Mouse (Mus musculus): ENCODE measurements around the gene Id3.
A peak's percentile ranks its signal among the peaks of the same experiment; 100 is the strongest.
"Not testable (repeated sequence)": the region's sequence is repeated elsewhere in the genome, so short reads cannot be mapped to it uniquely, and the experiment has no call there.

The Id3 gene

GRCm38 (mm10) chr4:136143193-136143976 lies at the start of gene Id3:
TSS of gene Id3 (plus strand) at chr4:136143497.
- peak; percentile 71 to 79 for DNase-seq (ENCODE audit: low spot score in 2 of 2)

- peak; percentile 28 to 34 for DNase-seq (ENCODE audit: low spot score in 2 of 2)
Observed at GRCm38 (mm10) chr4:136094519-136095219, 48.6 kb upstream of the Id3 start.

GRCm38 (mm10) chr4:136095490-136096105 lies 47.7 kb upstream of the Id3 start:
- DNase-seq (ENCODE audit: low spot score in 2 of 2), result no peak

- no peak for DNase-seq (ENCODE audit: low spot score in 2 of 2)
Observed at GRCm38 (mm10) chr4:136096446-136097113, 46.7 kb upstream of the Id3 start.

- no peak for DNase-seq (ENCODE audit: low spot score in 2 of 2)
Observed at GRCm38 (mm10) chr4:136098446-136098845, 44.9 kb upstream of the Id3 start.

- no peak for DNase-seq (ENCODE audit: low spot score in 2 of 2)
Observed at GRCm38 (mm10) chr4:136100396-136101070, 42.8 kb upstream of the Id3 start.

- not testable (repeated sequence) for DNase-seq (ENCODE audit: low spot score in 2 of 2)
Observed at GRCm38 (mm10) chr4:136101753-136102152, 41.5 kb upstream of the Id3 start.

GRCm38 (mm10) chr4:136104590-136105337 lies 38.5 kb upstream of the Id3 start:
- peak in 1 of 2 experiments; percentile 38 for DNase-seq (ENCODE audit: low spot score in 2 of 2)

GRCm38 (mm10) chr4:136106880-136107301 lies 36.4 kb upstream of the Id3 start:
- no peak for DNase-seq (ENCODE audit: low spot score in 2 of 2)

GRCm38 (mm10) chr4:136109153-136109552 lies 34.1 kb upstream of the Id3 start:
- DNase-seq (ENCODE audit: low spot score in 2 of 2), result no peak

- no peak for DNase-seq (ENCODE audit: low spot score in 2 of 2)
Observed at GRCm38 (mm10) chr4:136109941-136110900, 33.1 kb upstream of the Id3 start.

GRCm38 (mm10) chr4:136112344-136112743 lies 31.0 kb upstream of the Id3 start:
- no peak for DNase-seq (ENCODE audit: low spot score in 2 of 2)

GRCm38 (mm10) chr4:136114747-136115146 lies 28.6 kb upstream of the Id3 start:
- DNase-seq (ENCODE audit: low spot score in 2 of 2), result no peak

GRCm38 (mm10) chr4:136117022-136117421 lies 26.3 kb upstream of the Id3 start:
- no peak for DNase-seq (ENCODE audit: low spot score in 2 of 2)

GRCm38 (mm10) chr4:136120041-136120440 lies 23.3 kb upstream of the Id3 start:
- DNase-seq (ENCODE audit: low spot score in 2 of 2), result no peak

- no peak for DNase-seq (ENCODE audit: low spot score in 2 of 2)
Observed at GRCm38 (mm10) chr4:136121158-136121557, 22.1 kb upstream of the Id3 start.

GRCm38 (mm10) chr4:136121844-136122468 lies 21.3 kb upstream of the Id3 start:
- DNase-seq (ENCODE audit: low spot score in 2 of 2), result no peak

- no peak for DNase-seq (ENCODE audit: low spot score in 2 of 2)
Observed at GRCm38 (mm10) chr4:136123111-136123791, 20.0 kb upstream of the Id3 start.

- no peak for DNase-seq (ENCODE audit: low spot score in 2 of 2)
Observed at GRCm38 (mm10) chr4:136123792-136124161, 19.5 kb upstream of the Id3 start.

Data from frontal cortex, postnatal 14 days (tissue).